Mouse (Mus musculus) layer of hippocampus, adult 18-20 months (tissue): ENCODE data around the gene Nudt16l1. TPM values are rescaled to one million over a fixed set of nuclear protein-coding genes. Genes with fewer than 3 reads are reported as not detected.

ENCODE experiments used
- DNase-seq, 2 experiments: peaks; one replicate each; pipeline ENCODE4 v3.0.0; 2022; ENCODE audit warnings: low spot score in 2 of 2
- long read RNA-seq: library from polyadenylated mRNA; stranded (forward); transcript quantifications from one replicate; pipeline ENCODE4 v2.0.0, GENCODE M21; 2021
- total RNA-seq, 2 experiments: library from RNA; stranded (reverse); gene quantifications; 2 replicates each; pipeline ENCODE4 v1.2.3; 2021

The Nudt16l1 gene
- total RNA-seq, result 10 to 100 TPM; 73.0 to 78.3 TPM
- long read RNA-seq, transcript Nudt16l1-204 (2 exons, 660 nt), result minor isoform, 5 of 67 reads
- long read RNA-seq, transcript Nudt16l1-205 (3 exons, 1,618 nt), result major isoform, 52 of 67 reads
- long read RNA-seq, transcript Nudt16l1-201 (3 exons, 1,329 nt), result minor isoform, 5 of 67 reads
- long read RNA-seq, partial matches to known transcripts, result 0 of 67 reads
- long read RNA-seq, other reads (novel, unspliced or antisense), result 2 of 67 reads

- DNase-seq, result no peak
Measured at GRCm38 (mm10) chr16:4938461-4938860, at the start of gene Nudt16l1. Nudt16l1 (plus strand) TSS chr16:4938761.

GRCm38 (mm10) chr16:4890201-4890709 is 48.3 kb upstream of the Nudt16l1 start:
- DNase-seq, result no peak

GRCm38 (mm10) chr16:4892171-4892570 is 46.4 kb upstream of the Nudt16l1 start:
- no peak for DNase-seq

GRCm38 (mm10) chr16:4894201-4894908 is 44.2 kb upstream of the Nudt16l1 start:
- DNase-seq, result no peak

GRCm38 (mm10) chr16:4896249-4897027 is 42.1 kb upstream of the Nudt16l1 start:
- no peak for DNase-seq

GRCm38 (mm10) chr16:4897146-4897730 is 41.3 kb upstream of the Nudt16l1 start:
- no peak for DNase-seq

GRCm38 (mm10) chr16:4898881-4899280 is 39.7 kb upstream of the Nudt16l1 start:
- no peak for DNase-seq

- DNase-seq, result no peak
Measured at GRCm38 (mm10) chr16:4899711-4900110, 38.9 kb upstream of the Nudt16l1 start.

GRCm38 (mm10) chr16:4901167-4901566 is 37.4 kb upstream of the Nudt16l1 start:
- DNase-seq, result no peak

- no peak for DNase-seq
Measured at GRCm38 (mm10) chr16:4902390-4902789, 36.2 kb upstream of the Nudt16l1 start.

- DNase-seq, result no peak
Measured at GRCm38 (mm10) chr16:4903491-4904102, 35.0 kb upstream of the Nudt16l1 start.

- no peak for DNase-seq
Measured at GRCm38 (mm10) chr16:4904878-4905277, 33.7 kb upstream of the Nudt16l1 start.

- DNase-seq, result no peak
Measured at GRCm38 (mm10) chr16:4905591-4905990, 33.0 kb upstream of the Nudt16l1 start.

- no peak for DNase-seq
Measured at GRCm38 (mm10) chr16:4906559-4906958, 32.0 kb upstream of the Nudt16l1 start.

- no peak for DNase-seq
Measured at GRCm38 (mm10) chr16:4907386-4907785, 31.2 kb upstream of the Nudt16l1 start.

GRCm38 (mm10) chr16:4907972-4908371 is 30.6 kb upstream of the Nudt16l1 start:
- no peak for DNase-seq

- no peak for DNase-seq
Measured at GRCm38 (mm10) chr16:4909745-4910144, 28.8 kb upstream of the Nudt16l1 start.

- DNase-seq, result no peak
Measured at GRCm38 (mm10) chr16:4910758-4911157, 27.8 kb upstream of the Nudt16l1 start.

GRCm38 (mm10) chr16:4912074-4912648 is 26.4 kb upstream of the Nudt16l1 start:
- DNase-seq, result no peak

GRCm38 (mm10) chr16:4912907-4913782 is 25.4 kb upstream of the Nudt16l1 start:
- no peak for DNase-seq
